Mouse (Mus musculus): ENCODE results near the gene Gm6040. TPM values are rescaled to one million over a fixed set of nuclear protein-coding genes. Genes with fewer than 3 reads are reported as not detected.

Gm6040 gene
- total RNA-seq (2023): not detected

GRCm38 (mm10) chr8:20921971-20922370 lies at the start of gene Gm6040:
Gm6040 (minus strand) TSS chr8:20922071.

GRCm38 (mm10) chr8:20944610-20945009 lies 22.7 kb upstream of the Gm6040 start, which contains the start of gene AY761185:
AY761185 (minus strand) TSS chr8:20944710.

GRCm38 (mm10) chr8:20902527-20902926 lies 19.3 kb downstream of the Gm6040 start, which contains the start of gene Gm15056:
Gm15056 (minus strand) TSS chr8:20902627.

GRCm38 (mm10) chr8:20892369-20892768 lies 29.5 kb downstream of the Gm6040 start, which contains the start of gene Defb33:
Defb33 (plus strand) TSS chr8:20892669.

Other genes starting within 250 kb of the Gm6040 start
- not detected for gene Defb33, start 29.4 kb downstream of the Gm6040 start, total RNA-seq (2023)
- not detected for gene Gm15056, start 19.4 kb downstream of the Gm6040 start, total RNA-seq (2023)
- gene AY761185, start 22.6 kb upstream of the Gm6040 start, total RNA-seq (2023): not detected
- not detected for gene Defa21, start 103.5 kb upstream of the Gm6040 start, total RNA-seq (2023)
- not detected for gene Defa23, start 133.0 kb upstream of the Gm6040 start, total RNA-seq (2023)
- gene Defa35, start 143.0 kb upstream of the Gm6040 start, total RNA-seq (2023): not detected
- gene Defa25, start 162.4 kb upstream of the Gm6040 start, total RNA-seq (2023): not detected
- gene Gm14851, start 174.0 kb upstream of the Gm6040 start, total RNA-seq (2023): not detected
- gene Defa30, start 212.6 kb upstream of the Gm6040 start, total RNA-seq (2023): not detected
- gene Defa22, start 240.2 kb upstream of the Gm6040 start, total RNA-seq (2023): not detected

All from CD8-positive naive resting alpha-beta T cell, adult 57 days (primary cell).